Mouse (Mus musculus) liver, embryonic 14.5 days (tissue): ENCODE results near the gene Timp2.

Source experiments
- CTCF ChIP-seq: IDR thresholded peaks from 2 replicates; pipeline ENCODE4 v1.5.1; 2016; ENCODE audit warnings: antibody characterized with exemption, low read depth, control low read depth
- EP300 ChIP-seq: IDR thresholded peaks from 2 replicates; pipeline ENCODE4 v1.6.1; 2016; ENCODE audit warnings: antibody characterized with exemption, low read depth

- TF ChIP-seq CTCF = no peak
- TF ChIP-seq EP300 = no peak
Measured at GRCm38 (mm10) chr11:118394538-118394937, 39.0 kb upstream of the Timp2 start.
